Mouse (Mus musculus) embryonic fibroblast, embryonic 13.5 days (primary cell): Measurements from ENCODE around the gene Nckap5.

Experiments
- CTCF ChIP-seq: IDR thresholded peaks from 2 replicates; pipeline ENCODE4 v1.5.1; 2011; ENCODE audit warnings: mild to moderate bottlenecking, control low read depth, low read length, moderate library complexity, borderline replicate concordance; ENCODE audit not compliant: insufficient read depth
- POLR2A ChIP-seq: IDR thresholded peaks from 2 replicates; pipeline ENCODE4 v1.6.1; 2011; ENCODE audit warnings: low read depth, mild to moderate bottlenecking, control low read depth, low read length, moderate library complexity

DNA sequence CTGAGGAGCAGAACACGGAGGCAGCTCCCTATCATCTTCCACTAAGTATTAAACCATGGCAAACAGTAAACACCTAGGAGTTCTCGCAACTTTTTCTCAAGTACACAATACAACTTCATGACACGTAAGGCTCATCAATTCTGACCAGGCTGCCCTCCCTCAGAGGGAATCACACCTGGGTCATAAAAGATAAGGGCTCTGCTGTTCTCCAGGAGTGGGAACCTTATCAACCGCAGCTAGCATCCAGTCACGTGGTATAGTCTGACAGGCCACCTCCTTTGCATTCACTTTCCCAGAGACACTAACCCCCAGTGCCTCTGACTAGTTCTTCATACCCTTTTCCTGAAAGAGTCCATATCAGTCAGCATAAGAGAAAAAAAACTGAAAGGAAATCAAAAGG, 179.8 kb downstream of the Nckap5 start:
- TF ChIP-seq POLR2A (no peak), CTCF (no peak)
